Mouse (Mus musculus): Measurements from ENCODE around the gene Gpr180.

GRCm38 (mm10) chr14:118142283-118142682 is 5.3 kb downstream of the Gpr180 start:
- no peak for TF ChIP-seq CTCF (IDR thresholded peaks at IDR 0.05; ENCODE audit: low read depth, low read length)
- TF ChIP-seq GATA1 (IDR thresholded peaks at IDR 0.05; ENCODE audit: borderline replicate concordance, low read length), result no peak
- TF ChIP-seq TAL1 (conservative IDR thresholded peaks at IDR 0.05; ENCODE audit: low read depth, low read length), result no peak
- no peak for TF ChIP-seq POLR2AphosphoS5 (IDR thresholded peaks at IDR 0.05; ENCODE audit: insufficient replicate concordance, low read depth, low read length)
- TF ChIP-seq GATA2 (IDR thresholded peaks at IDR 0.05; ENCODE audit: borderline replicate concordance, low read depth, low read length), result no peak
